Mouse (Mus musculus): ENCODE results near the gene Nploc4.

DNA sequence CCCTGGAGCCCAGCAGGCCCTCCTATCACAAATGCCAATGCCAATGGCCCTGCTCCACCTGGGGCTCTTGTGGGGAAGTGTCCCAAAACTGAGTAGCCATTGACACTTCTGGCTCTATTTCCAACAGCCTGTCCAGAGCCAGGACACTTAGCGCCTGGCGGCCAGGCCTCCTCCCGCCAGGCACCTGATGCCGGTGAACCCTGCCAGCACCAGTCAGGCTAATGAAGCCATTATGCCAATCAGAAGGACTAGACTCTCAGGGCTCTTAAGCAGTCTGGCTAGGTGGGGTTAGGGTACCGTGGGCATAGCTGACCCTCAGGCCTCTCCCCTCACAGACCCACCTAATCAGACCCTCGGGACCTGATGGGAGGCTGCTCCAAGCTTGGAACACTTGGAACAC is 78.1 kb downstream of the Nploc4 start:
- no peak for TF ChIP-seq POLR2A (IDR thresholded peaks at IDR 0.05; ENCODE audit: insufficient read length, low read depth)
- TF ChIP-seq POLR2AphosphoS2 (IDR thresholded peaks at IDR 0.05; ENCODE audit: insufficient read length, low read depth) = no peak
- no peak for TF ChIP-seq TCF3 (IDR thresholded peaks at IDR 0.05; ENCODE audit: insufficient read length, low read depth)
- TF ChIP-seq MAX (IDR thresholded peaks at IDR 0.05; ENCODE audit: low read depth) = no peak
- no peak for TF ChIP-seq E2F4 (IDR thresholded peaks at IDR 0.05; ENCODE audit: insufficient read depth)
- TF ChIP-seq USF1 (IDR thresholded peaks at IDR 0.05; ENCODE audit: low read depth) = no peak
- TF ChIP-seq REST (IDR thresholded peaks at IDR 0.05; ENCODE audit: insufficient read depth, insufficient read length) = no peak
- no peak for TF ChIP-seq TCF12 (IDR thresholded peaks at IDR 0.05; ENCODE audit: insufficient read depth, poor library complexity, severe bottlenecking)
- TF ChIP-seq SRF (IDR thresholded peaks at IDR 0.05; ENCODE audit: control insufficient read depth, insufficient read length, low read depth) = no peak
- no peak for TF ChIP-seq CEBPB (IDR thresholded peaks at IDR 0.05; ENCODE audit: insufficient read depth, poor library complexity, severe bottlenecking)

Data from myocyte (in vitro differentiated cells).